ENCODE assay signal across 9 mouse cellular contexts in the genomic region with DNA sequence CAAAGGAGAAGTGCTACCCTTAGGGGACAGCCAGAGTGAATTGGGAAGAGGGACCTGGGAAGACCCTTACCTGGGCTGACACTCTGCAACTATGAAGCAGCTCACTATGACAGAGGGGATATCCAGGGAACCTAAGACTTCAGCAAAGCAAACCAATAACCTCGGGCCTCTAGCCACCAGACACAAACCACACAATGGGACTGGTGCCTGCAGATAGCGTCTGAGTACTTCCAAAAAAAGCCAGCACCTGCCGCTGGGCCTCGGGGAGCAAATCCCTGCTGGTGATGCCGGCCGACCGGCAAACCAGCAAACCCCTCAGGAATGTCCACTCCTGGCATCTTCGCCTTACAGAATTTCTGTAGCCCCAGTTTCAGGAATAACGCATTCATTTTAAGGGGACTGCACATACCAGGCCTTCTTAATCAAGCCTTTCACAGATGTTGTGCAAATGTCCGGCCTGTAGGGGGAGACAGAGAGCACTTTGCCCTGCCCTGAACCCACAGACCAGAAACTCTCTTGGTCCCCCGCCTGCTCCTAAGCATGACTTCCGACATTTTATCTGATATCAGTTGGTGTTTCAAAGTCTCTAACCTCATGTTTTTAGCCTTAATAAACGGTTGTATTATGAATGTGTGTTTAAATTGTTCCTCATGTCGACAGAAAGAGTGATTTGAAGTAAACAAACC. TPM values are rescaled to one million over a fixed set of nuclear protein-coding genes. Genes with fewer than 3 reads are reported as not detected.
DNase-seq lines count a peak whose midpoint lies in the region; ATAC-seq and TF ChIP-seq lines count a peak whose summit lies in the region.
"Had no signal": no experiment of that assay in that cellular context is flagged by ENCODE, and none has a peak within 500 bp of the region (broad histone marks: within the 10 kb centered on the region; RNA-seq: fewer than 3 reads in every experiment).

No protein-coding gene starts in this region.

- WGBS in midbrain, embryonic 11.5 days: 53% methylated on average over 14 of the region's 14 CpGs
- 55% methylated on average over 14 of the region's 14 CpGs for WGBS in midbrain, embryonic 15.5 days
- 50% methylated on average over 14 of the region's 14 CpGs for WGBS in large intestine, adult 2 months
- 32% methylated on average over 14 of the region's 14 CpGs for WGBS in stomach, postnatal 0 days
- 52% methylated on average over 14 of the region's 14 CpGs for WGBS in forebrain, embryonic 12.5 days

- H3K36me3 ChIP-seq in midbrain, embryonic 11.5 days (ENCODE audit: control insufficient read depth, insufficient read depth, low read length): no peaks in the 10 kb centered on the region
- H3K36me3 ChIP-seq in midbrain, embryonic 15.5 days (replicated peaks): no peaks in the 10 kb centered on the region
- H3K36me3 ChIP-seq in stomach, postnatal 0 days (ENCODE audit: control insufficient read depth, insufficient read depth, low read length): no peaks in the 10 kb centered on the region
- no peaks in the 10 kb centered on the region for H3K36me3 ChIP-seq in forebrain, embryonic 12.5 days (replicated peaks)

- H3K27me3 ChIP-seq in midbrain, embryonic 11.5 days (ENCODE audit: control insufficient read depth, insufficient read depth, low read length): no peaks in the 10 kb centered on the region
- no peaks in the 10 kb centered on the region for H3K27me3 ChIP-seq in midbrain, embryonic 15.5 days (replicated peaks)
- no peaks in the 10 kb centered on the region for H3K27me3 ChIP-seq in stomach, postnatal 0 days (ENCODE audit: control insufficient read depth, insufficient read depth, low read length)
- H3K27me3 ChIP-seq in forebrain, embryonic 12.5 days: no peaks in the 10 kb centered on the region

- H3K9ac ChIP-seq in midbrain, embryonic 11.5 days (ENCODE audit: low read length): no peak overlapping the region
- H3K9ac ChIP-seq in midbrain, embryonic 15.5 days: no peak overlapping the region
- no peak overlapping the region for H3K9ac ChIP-seq in stomach, postnatal 0 days (ENCODE audit: low read length)
- no peak overlapping the region for H3K9ac ChIP-seq in forebrain, embryonic 12.5 days

- peak; percentile 72 for TF ChIP-seq CTCF in stomach, postnatal 0 days (IDR thresholded peaks at IDR 0.05; ENCODE audit: low read depth)

- no peak overlapping the region for H3K4me2 ChIP-seq in midbrain, embryonic 11.5 days
- no peak overlapping the region for H3K4me2 ChIP-seq in midbrain, embryonic 15.5 days
- no peak overlapping the region for H3K4me2 ChIP-seq in stomach, postnatal 0 days (replicated peaks; ENCODE audit: low read depth)
- H3K4me2 ChIP-seq in forebrain, embryonic 12.5 days: no peak overlapping the region

- no peak for TF ChIP-seq EP300 in stomach, postnatal 0 days (optimal IDR thresholded peaks at IDR 0.05)

- no peak overlapping the region for H3K4me3 ChIP-seq in midbrain, embryonic 11.5 days (ENCODE audit: low read depth, low read length)
- H3K4me3 ChIP-seq in midbrain, embryonic 15.5 days: no peak overlapping the region
- no peak overlapping the region for H3K4me3 ChIP-seq in stomach, postnatal 0 days (ENCODE audit: low read depth, low read length)
- H3K4me3 ChIP-seq in forebrain, embryonic 12.5 days (replicated peaks): no peak overlapping the region
- H3K4me3 ChIP-seq: megakaryocyte, embryonic 14.5 days had no signal

- H3K4me1 ChIP-seq in midbrain, embryonic 11.5 days (ENCODE audit: control insufficient read depth, insufficient read depth, low read length): no peaks in the 10 kb centered on the region
- 0 out of 2 replicates have a peak, but pooled peaks cover 3% of the 10 kb centered on the region for H3K4me1 ChIP-seq in midbrain, embryonic 15.5 days
- no peaks in the 10 kb centered on the region for H3K4me1 ChIP-seq in stomach, postnatal 0 days (replicated peaks; ENCODE audit: control insufficient read depth, insufficient read depth)
- no peaks in the 10 kb centered on the region for H3K4me1 ChIP-seq in forebrain, embryonic 12.5 days
- H3K4me1 ChIP-seq: megakaryocyte, embryonic 14.5 days had no signal

- ATAC-seq in midbrain, embryonic 11.5 days (ENCODE audit: low FRiP score): no peak
- ATAC-seq in midbrain, embryonic 15.5 days (replicated peaks): no peak
- ATAC-seq in common myeloid progenitor, adult 5-6 weeks (replicated peaks; ENCODE audit: low read depth, poor library complexity, severe bottlenecking): peak; percentile 92
- ATAC-seq in stomach, postnatal 0 days (ENCODE audit: low FRiP score, low TSS enrichment): no peak
- no peak for ATAC-seq in forebrain, embryonic 12.5 days (ENCODE audit: low FRiP score)

- peak; percentile 34 to 42 for DNase-seq in cerebellum, postnatal 14 days
- DNase-seq in cerebellum, adult 11-12 months: no peak
- DNase-seq in midbrain, embryonic 11.5 days (ENCODE audit: low spot score, missing footprints): peak; percentile 87
- peak; percentile 29 for DNase-seq in large intestine, adult 2 months (ENCODE audit: low read depth, low spot score)
- peak; percentile 51 for DNase-seq in stomach, postnatal 0 days (ENCODE audit: low spot score)

- no peaks in the 10 kb centered on the region for H3K9me3 ChIP-seq in midbrain, embryonic 11.5 days (ENCODE audit: control insufficient read depth, low read length)
- H3K9me3 ChIP-seq in midbrain, embryonic 15.5 days: no peaks in the 10 kb centered on the region
- H3K9me3 ChIP-seq in stomach, postnatal 0 days (ENCODE audit: control insufficient read depth, low read length): no peaks in the 10 kb centered on the region
- no peaks in the 10 kb centered on the region for H3K9me3 ChIP-seq in forebrain, embryonic 12.5 days
- H3K9me3 ChIP-seq: megakaryocyte, embryonic 14.5 days had no signal

- H3K27ac ChIP-seq in midbrain, embryonic 11.5 days (ENCODE audit: low read depth, low read length): no peak overlapping the region
- H3K27ac ChIP-seq in midbrain, embryonic 15.5 days: no peak overlapping the region
- H3K27ac ChIP-seq in stomach, postnatal 0 days (replicated peaks): no peak overlapping the region
- no peak overlapping the region for H3K27ac ChIP-seq in forebrain, embryonic 12.5 days

RNA-seq across cellular contexts. Expression of a gene that starts 28.7 kb away (rescaled TPM):
- polyA plus RNA-seq in midbrain, embryonic 11.5 days (2014; fragmentation: Nextera tagmentation; extraction: Ambion mirVana): not detected in 2 replicates
- polyA plus RNA-seq in midbrain, embryonic 15.5 days (2015; fragmentation: Nextera tagmentation; extraction: Ambion mirVana): 0.20 and 0.27 TPM in 2 replicates
- total RNA-seq in common myeloid progenitor, adult 5-6 weeks (2017): 0.32 and 0.39 TPM in 2 replicates
- not detected in 2 replicates for polyA plus RNA-seq in large intestine, adult 2 months (2012; rRNA removed)
- 0.38 and 0.51 TPM in 2 replicates for polyA plus RNA-seq in stomach, postnatal 0 days (2015; fragmentation: Nextera tagmentation; extraction: Ambion mirVana)
- polyA plus RNA-seq in forebrain, embryonic 12.5 days (2016; fragmentation: Nextera tagmentation; extraction: Ambion mirVana): not detected in 2 replicates
